ENCODE assay signal across 8 mouse cellular contexts in genomic region chr4:102589537-102590031, GRCm38 (mm10).
DNase-seq lines count a peak whose midpoint lies in the region; ATAC-seq and TF ChIP-seq lines count a peak whose summit lies in the region.

No protein-coding gene starts in this region.

- peak overlapping the region; percentile 42 for H3K4me3 ChIP-seq in forebrain, embryonic 15.5 days
- H3K4me3 ChIP-seq in kidney, adult 2 months (ENCODE audit: insufficient read depth, low read depth, low read length): peak overlapping the region; percentile 68
- peak overlapping the region; percentile 0; the same call in 1 of the 2 replicates for H3K4me3 ChIP-seq in limb, embryonic 14.5 days (replicated peaks; ENCODE audit: low read length)

- peak overlapping the region; percentile 36 for H3K9ac ChIP-seq in forebrain, embryonic 15.5 days (replicated peaks)
- H3K9ac ChIP-seq in limb, embryonic 14.5 days (ENCODE audit: low read depth, low read length, severe bottlenecking): peak overlapping the region; percentile 3; the same call in 1 of the 2 replicates

- H3K27me3 ChIP-seq in forebrain, embryonic 15.5 days: no peaks in the 10 kb centered on the region
- H3K27me3 ChIP-seq in kidney, adult 2 months (replicated peaks; ENCODE audit: control insufficient read depth, insufficient read depth, low read length): no peaks in the 10 kb centered on the region
- no peaks in the 10 kb centered on the region for H3K27me3 ChIP-seq in limb, embryonic 14.5 days (ENCODE audit: control insufficient read depth, insufficient read depth, low read length)

- no peaks in the 10 kb centered on the region for H3K9me3 ChIP-seq in forebrain, embryonic 15.5 days
- no peaks in the 10 kb centered on the region for H3K9me3 ChIP-seq in limb, embryonic 14.5 days (ENCODE audit: control insufficient read depth, low read length)

- H3K36me3 ChIP-seq in forebrain, embryonic 15.5 days: no peaks in the 10 kb centered on the region
- no peaks in the 10 kb centered on the region for H3K36me3 ChIP-seq in kidney, adult 2 months (ENCODE audit: control insufficient read depth, insufficient read depth, low read length)
- H3K36me3 ChIP-seq in limb, embryonic 14.5 days (ENCODE audit: control insufficient read depth, insufficient read depth, low read length): no peaks in the 10 kb centered on the region

- peak; percentile 16 for DNase-seq in MN1 (ENCODE audit: low spot score)
- peak; percentile 35 for DNase-seq in cerebellum, adult 11 months
- peak; percentile 64 for DNase-seq in kidney, adult 2 months
- no peak for DNase-seq in limb, embryonic 14.5 days (ENCODE audit: low spot score)
- peak; percentile 55 for DNase-seq in right cerebral cortex, postnatal 25 days
- DNase-seq in gastrocnemius, adult 8-10 months (ENCODE audit: low spot score in 2 of 2): no peak
- DNase-seq in urinary bladder, adult 2 months (ENCODE audit: low spot score): no peak

- WGBS in forebrain, embryonic 15.5 days: 4% methylated on average over 9 of the region's 9 CpGs
- WGBS in kidney, adult 2 months: 2% methylated on average over 9 of the region's 9 CpGs
- WGBS in limb, embryonic 14.5 days: 11% methylated on average over 9 of the region's 9 CpGs

- peaks cover 46% of the 10 kb centered on the region for H3K4me1 ChIP-seq in forebrain, embryonic 15.5 days
- H3K4me1 ChIP-seq in kidney, adult 2 months (ENCODE audit: control insufficient read depth, insufficient read depth, low read length): peaks cover 16% of the 10 kb centered on the region; the same call in 1 of the 2 replicates
- H3K4me1 ChIP-seq in limb, embryonic 14.5 days (ENCODE audit: control insufficient read depth, insufficient read depth, low read length): peaks cover 27% of the 10 kb centered on the region

- H3K4me2 ChIP-seq in forebrain, embryonic 15.5 days (replicated peaks): peak overlapping the region; percentile 56
- peak overlapping the region; percentile 27 for H3K4me2 ChIP-seq in limb, embryonic 14.5 days (replicated peaks; ENCODE audit: low read depth, low read length, severe bottlenecking)

- H3K27ac ChIP-seq in forebrain, embryonic 15.5 days (replicated peaks): peak overlapping the region; percentile 76
- H3K27ac ChIP-seq in kidney, adult 2 months (ENCODE audit: insufficient read depth, low read depth, low read length): peak overlapping the region; percentile 89
- H3K27ac ChIP-seq in limb, embryonic 14.5 days (replicated peaks; ENCODE audit: low read depth, low read length): no peak overlapping the region

- TF ChIP-seq CTCF in kidney, adult 2 months (conservative IDR thresholded peaks at IDR 0.05; ENCODE audit: insufficient read depth, insufficient read length, low read depth, low read length): no peak

- peak; percentile 64 for ATAC-seq in forebrain, embryonic 15.5 days (replicated peaks)
- ATAC-seq in limb, embryonic 14.5 days (ENCODE audit: low FRiP score, low read depth): no peak

- TF ChIP-seq POLR2A in kidney, adult 2 months (IDR thresholded peaks at IDR 0.05; ENCODE audit: low read depth, low read length): no peak
- TF ChIP-seq POLR2A in limb, embryonic 14.5 days (IDR thresholded peaks at IDR 0.05; ENCODE audit: borderline replicate concordance, extremely low read depth, insufficient read depth, insufficient read length): no peak

Comparison
In these comparisons a context has a peak if more than half of its experiments do, and no peak if none do; other contexts are left out.
1. DNase-seq: peak in MN1 (single experiment), cerebellum, adult 11 months (single experiment), kidney, adult 2 months (single experiment) and right cerebral cortex, postnatal 25 days (single experiment); none in limb, embryonic 14.5 days (single experiment), gastrocnemius, adult 8-10 months (0 of 2) and urinary bladder, adult 2 months (single experiment).
2. H3K4me3 ChIP-seq: peak in every context shown above with its lines; median percentile 68 in kidney, adult 2 months; 42 in forebrain, embryonic 15.5 days; 0 in limb, embryonic 14.5 days.